Mouse (Mus musculus) heart, postnatal 10 days (tissue): Measurements from ENCODE around the gene Tnrc6b. TPM values are rescaled to one million over a fixed set of nuclear protein-coding genes. Genes with fewer than 3 reads are reported as not detected.

Experiments used
- microRNA-seq, 2 experiments: library from miRNA; unstranded; fragments of <30 nt; microRNA quantifications; one replicate each; pipeline ENCODE4 v1.2.0; 2022
- total RNA-seq, 2 experiments: library from RNA; stranded (reverse); gene quantifications; 2 replicates each; pipeline ENCODE4 v1.2.3; 2021

The Tnrc6b gene
- total RNA-seq, 2 experiments from 2014 or later, result 56.1 to 56.4 TPM

Small RNAs within 50 kb of the gene (microRNA-seq; reads per million reads assigned to microRNA genes)
- 28.2 to 34.4 reads per million in 2 experiments for gene Mir5113

Other genes with a start within 250 kb of the Tnrc6b start
- not detected for gene Enthd1, start 146.2 kb upstream of the Tnrc6b start, total RNA-seq
- gene Grap2, start 138.7 kb upstream of the Tnrc6b start, total RNA-seq, result 1 to 10 TPM; 1.6 to 2.0 TPM
- under 1 TPM; 0.19 to 0.22 TPM for gene Fam83f, start 39.5 kb upstream of the Tnrc6b start, total RNA-seq
- 10 to 100 TPM; 81.1 to 86.2 TPM for gene Adsl, start 237.2 kb downstream of the Tnrc6b start, total RNA-seq